Mouse (Mus musculus): ENCODE measurements around the gene Frmd6. TPM values are rescaled to one million over a fixed set of nuclear protein-coding genes. Genes with fewer than 3 reads are reported as not detected.

Frmd6 gene
- total RNA-seq (2023) = 1 to 10 TPM; 1.6 to 2.0 TPM

GRCm38 (mm10) chr12:70824729-70825650, at the start of gene Frmd6:
TSS of gene Frmd6 (plus strand) at chr12:70825514.

GRCm38 (mm10) chr12:70937571-70938384, 112.5 kb downstream of the Frmd6 start, which contains the start of gene Actr10:
TSS of gene Actr10 (plus strand) at chr12:70937857.

Other genes with a start within 250 kb of the Frmd6 start
- gene Actr10, start 112.3 kb downstream of the Frmd6 start, total RNA-seq (2023) = 100 to 1,000 TPM in 1 of 2 experiments, 10 to 100 TPM in 1; 90.6 to 108 TPM
- gene Psma3, start 149.1 kb downstream of the Frmd6 start, total RNA-seq (2023) = 100 to 1,000 TPM; 122 to 133 TPM
- gene Arid4a, start 190.5 kb downstream of the Frmd6 start, total RNA-seq (2023) = 10 to 100 TPM; 62.6 to 65.7 TPM